Comparison of ENCODE assay signal across 8 mouse cellular contexts in the genomic region with DNA sequence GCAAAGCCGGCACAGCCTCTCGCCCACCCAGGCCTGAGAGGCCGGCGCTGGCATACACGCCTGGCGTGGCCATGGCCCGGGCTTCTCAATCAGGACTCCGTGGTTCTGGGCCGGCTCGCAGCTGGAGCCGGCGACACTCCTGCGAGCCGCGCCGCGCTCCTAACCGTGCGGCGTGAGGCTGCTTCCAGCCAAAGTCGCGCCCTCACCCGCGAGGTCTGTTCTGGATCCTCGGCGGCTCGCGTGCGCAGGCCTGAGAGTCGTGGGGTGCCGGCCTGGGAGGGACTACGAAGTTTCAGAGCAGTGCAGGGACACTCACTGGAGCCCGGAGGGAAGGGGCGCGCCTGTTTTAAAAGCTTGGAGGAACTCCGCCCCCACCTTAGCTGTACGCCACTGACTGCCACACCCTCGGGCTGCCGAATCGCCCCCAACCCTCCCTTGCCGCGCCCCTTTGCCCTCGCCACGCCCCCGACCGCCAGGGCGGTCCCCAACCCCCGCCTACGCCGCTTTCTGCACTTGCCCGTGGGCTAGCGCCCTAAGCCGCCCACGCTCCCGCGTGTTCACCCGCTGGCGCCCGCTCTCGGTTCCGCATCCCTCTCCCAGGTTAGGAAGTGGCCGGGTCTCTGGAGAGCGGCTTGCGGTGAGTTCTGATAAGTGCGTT. TPM values are rescaled to one million over a fixed set of nuclear protein-coding genes. Genes with fewer than 3 reads are reported as not detected.
A peak's percentile ranks its signal among the peaks of the same experiment; 100 is the strongest.
DNase-seq lines count a peak whose midpoint lies in the region; ATAC-seq and TF ChIP-seq lines count a peak whose summit lies in the region.

Gene Slc4a11 (minus strand): TSS at position 367 of the 658 bp plus-strand sequence.

- no peak for TF ChIP-seq CTCF in cerebellum, adult 2 months (IDR thresholded peaks at IDR 0.05; ENCODE audit: borderline replicate concordance, insufficient read depth, low read depth, low read length)
- TF ChIP-seq CTCF in bone marrow macrophage, adult 2 months (IDR thresholded peaks at IDR 0.05; ENCODE audit: low read depth, low read length), result no peak

- H3K4me2 ChIP-seq in hindbrain, embryonic 16.5 days (ENCODE audit: low read length), result peak within 1 kb of the TSS; percentile 100
- peak within 1 kb of the TSS; percentile 100 for H3K4me2 ChIP-seq in midbrain, embryonic 16.5 days (ENCODE audit: low read length)
- H3K4me2 ChIP-seq in stomach, embryonic 14.5 days (replicated peaks; ENCODE audit: low read depth, low read length), result peak within 1 kb of the TSS; percentile 100

- TF ChIP-seq POLR2A in cerebellum, adult 2 months (IDR thresholded peaks at IDR 0.05; ENCODE audit: borderline replicate concordance, insufficient read depth, low read length), result no peak
- no peak for TF ChIP-seq POLR2A in bone marrow macrophage, adult 2 months (IDR thresholded peaks at IDR 0.05; ENCODE audit: borderline replicate concordance, low read depth, low read length)

- peak in 1 of 2 experiments; percentile 21 for DNase-seq in cerebellum, adult 2 months
- DNase-seq in cerebellum, adult 11-12 months, result no peak
- DNase-seq in gastrocnemius, postnatal 10 days, result peak; percentile 51
- peak; percentile 73 for DNase-seq in liver

- no peak within 1 kb of the TSS for H3K27ac ChIP-seq in cerebellum, adult 2 months (ENCODE audit: insufficient read depth, low read length)
- no peak within 1 kb of the TSS for H3K27ac ChIP-seq in bone marrow macrophage, adult 2 months (ENCODE audit: insufficient read depth, low read depth, low read length)
- H3K27ac ChIP-seq in hindbrain, embryonic 16.5 days (ENCODE audit: low read depth, low read length), result no peak within 1 kb of the TSS
- no peak within 1 kb of the TSS for H3K27ac ChIP-seq in midbrain, embryonic 16.5 days (ENCODE audit: low read length)
- H3K27ac ChIP-seq in stomach, embryonic 14.5 days (ENCODE audit: low read length), result no peak within 1 kb of the TSS

- no peaks in the 10 kb centered on the region for H3K27me3 ChIP-seq in cerebellum, adult 2 months (ENCODE audit: control insufficient read depth, insufficient read depth, low read length)
- H3K27me3 ChIP-seq in hindbrain, embryonic 16.5 days (replicated peaks; ENCODE audit: control insufficient read depth, insufficient read depth, low read length), result peaks cover 27% of the 10 kb centered on the region
- H3K27me3 ChIP-seq in midbrain, embryonic 16.5 days (ENCODE audit: control insufficient read depth, insufficient read depth, low read depth, low read length), result peaks cover 27% of the 10 kb centered on the region
- peaks cover 22% of the 10 kb centered on the region for H3K27me3 ChIP-seq in stomach, embryonic 14.5 days (ENCODE audit: control insufficient read depth, insufficient read depth, low read length)

- WGBS in cerebellum, adult 2 months, result 1% methylated on average over 65 of the region's 65 CpGs
- WGBS in hindbrain, embryonic 16.5 days, result 0% methylated on average over 58 of the region's 65 CpGs
- WGBS in midbrain, embryonic 16.5 days, result under 1% methylated on average over 65 of the region's 65 CpGs
- WGBS in stomach, embryonic 14.5 days, result under 1% methylated on average over 57 of the region's 65 CpGs

- peak; percentile 69 for ATAC-seq in hindbrain, embryonic 16.5 days
- ATAC-seq in midbrain, embryonic 16.5 days, result peak; percentile 54
- ATAC-seq in stomach, embryonic 14.5 days (ENCODE audit: insufficient number of reproducible peaks, insufficient read depth, low FRiP score, low read depth), result peak; percentile 71

- no peaks in the 10 kb centered on the region for H3K9me3 ChIP-seq in hindbrain, embryonic 16.5 days (ENCODE audit: control insufficient read depth, low read length)
- no peaks in the 10 kb centered on the region for H3K9me3 ChIP-seq in midbrain, embryonic 16.5 days (replicated peaks; ENCODE audit: control insufficient read depth, low read length, poor library complexity, severe bottlenecking)
- H3K9me3 ChIP-seq in stomach, embryonic 14.5 days (ENCODE audit: control insufficient read depth, low read depth, low read length), result no peaks in the 10 kb centered on the region

- peaks cover 6% of the 10 kb centered on the region for H3K4me1 ChIP-seq in cerebellum, adult 2 months (ENCODE audit: control insufficient read depth, insufficient read depth, low read length)
- H3K4me1 ChIP-seq in bone marrow macrophage, adult 2 months (ENCODE audit: control insufficient read depth, insufficient read depth, low read length), result 0 out of 2 replicates have a peak, but pooled peaks cover 3% of the 10 kb centered on the region
- H3K4me1 ChIP-seq in hindbrain, embryonic 16.5 days (ENCODE audit: control insufficient read depth, insufficient read depth, low read depth, low read length), result peaks cover 15% of the 10 kb centered on the region
- peaks cover 14% of the 10 kb centered on the region for H3K4me1 ChIP-seq in midbrain, embryonic 16.5 days (ENCODE audit: control insufficient read depth, insufficient read depth, low read length)
- 0 out of 2 replicates have a peak, but pooled peaks cover 4% of the 10 kb centered on the region for H3K4me1 ChIP-seq in stomach, embryonic 14.5 days (ENCODE audit: control insufficient read depth, insufficient read depth, low read length)

- H3K36me3 ChIP-seq in hindbrain, embryonic 16.5 days (ENCODE audit: control insufficient read depth, insufficient read depth, low read length), result no peaks in the 10 kb centered on the region
- no peaks in the 10 kb centered on the region for H3K36me3 ChIP-seq in midbrain, embryonic 16.5 days (ENCODE audit: control insufficient read depth, insufficient read depth, low read length)
- H3K36me3 ChIP-seq in stomach, embryonic 14.5 days (ENCODE audit: control insufficient read depth, insufficient read depth, low read length), result no peaks in the 10 kb centered on the region

- H3K9ac ChIP-seq in hindbrain, embryonic 16.5 days (ENCODE audit: low read depth, low read length), result peak within 1 kb of the TSS; percentile 64
- H3K9ac ChIP-seq in midbrain, embryonic 16.5 days (ENCODE audit: low read depth, low read length), result peak within 1 kb of the TSS; percentile 60
- H3K9ac ChIP-seq in stomach, embryonic 14.5 days (replicated peaks; ENCODE audit: low read depth, low read length), result peak within 1 kb of the TSS; percentile 29; the same call in 1 of the 2 replicates

- H3K4me3 ChIP-seq in cerebellum, adult 2 months (replicated peaks; ENCODE audit: insufficient read depth, low read depth, low read length), result peak within 1 kb of the TSS; percentile 48
- peak within 1 kb of the TSS; percentile 55 for H3K4me3 ChIP-seq in bone marrow macrophage, adult 2 months (ENCODE audit: insufficient read depth, low read length)
- H3K4me3 ChIP-seq in hindbrain, embryonic 16.5 days (ENCODE audit: low read length), result peak within 1 kb of the TSS; percentile 60
- H3K4me3 ChIP-seq in midbrain, embryonic 16.5 days (ENCODE audit: low read depth, low read length), result peak within 1 kb of the TSS; percentile 55
- H3K4me3 ChIP-seq in stomach, embryonic 14.5 days (ENCODE audit: low read depth, low read length), result peak within 1 kb of the TSS; percentile 60

RNA-seq across cellular contexts. Expression of gene Slc4a11, which starts in this region (rescaled TPM):
- 0.62 and 0.93 TPM in 2 replicates for polyA plus RNA-seq in cerebellum, adult 2 months (2012; rRNA removed)
- polyA plus RNA-seq in bone marrow macrophage, adult 2 months (2012; ENCODE audit: insufficient read depth, insufficient read length, missing spikeins), result 0.34 and 0.65 TPM in 2 replicates
- total RNA-seq in gastrocnemius, postnatal 10 days (2021), result under 1 TPM; 0.07 to 0.25 TPM
- polyA plus RNA-seq in hindbrain, embryonic 16.5 days (2015; fragmentation: Nextera tagmentation; extraction: Ambion mirVana), result 0.59 and 0.65 TPM in 2 replicates
- 0.41 and 0.45 TPM in 2 replicates for polyA plus RNA-seq in midbrain, embryonic 16.5 days (2015; fragmentation: Nextera tagmentation; extraction: Ambion mirVana)
- 0.52 and 0.59 TPM in 2 replicates for polyA plus RNA-seq in stomach, embryonic 14.5 days (2014; fragmentation: Nextera tagmentation; extraction: Ambion mirVana)

Comparison
In these comparisons a context has a peak if more than half of its experiments do, and no peak if none do; other contexts are left out.
1. Peak in DNase-seq in gastrocnemius, postnatal 10 days; RNA of the gene not detected or under 1 TPM.
2. Peak in ATAC-seq, H3K4me3 ChIP-seq, H3K9ac ChIP-seq and H3K4me2 ChIP-seq in hindbrain, embryonic 16.5 days; RNA of the gene not detected or under 1 TPM.
3. Peak in ATAC-seq, H3K4me3 ChIP-seq, H3K9ac ChIP-seq and H3K4me2 ChIP-seq in midbrain, embryonic 16.5 days; RNA of the gene not detected or under 1 TPM.
4. Peak in ATAC-seq, H3K4me3 ChIP-seq, H3K9ac ChIP-seq and H3K4me2 ChIP-seq in stomach, embryonic 14.5 days; RNA of the gene not detected or under 1 TPM.